Mouse (Mus musculus): ENCODE data around the gene 2810408A11Rik.

Gene 2810408A11Rik

DNA sequence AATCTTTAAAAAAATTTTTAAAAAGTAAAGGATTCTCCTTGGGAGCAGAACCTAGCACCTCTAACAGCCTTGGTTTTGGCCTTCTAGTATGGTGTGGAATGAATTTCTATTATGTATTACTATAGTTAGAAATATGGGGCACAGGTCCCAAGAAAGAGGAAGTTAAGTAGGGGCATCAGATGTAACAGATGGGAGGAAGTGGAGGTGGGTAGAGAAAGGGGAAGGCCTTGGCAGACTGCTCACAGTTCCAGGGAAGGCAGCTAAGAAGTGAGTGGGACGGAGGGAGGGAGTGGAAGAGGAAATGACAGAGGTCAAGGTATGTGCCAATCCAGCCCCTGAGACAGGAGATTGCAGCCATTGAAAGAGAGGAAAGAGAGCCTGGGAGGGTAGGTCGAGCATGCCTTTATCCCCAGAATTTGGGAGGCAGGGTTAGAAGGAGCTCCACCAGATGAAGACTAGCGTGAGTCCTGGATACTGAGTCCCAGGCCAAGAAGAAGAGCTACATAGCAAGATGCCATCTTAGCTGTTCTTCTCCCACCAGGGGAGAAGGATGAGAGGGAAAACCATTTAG lies 30.3 kb upstream of the 2810408A11Rik start:
- DNase-seq = peak; percentile 87

GRCm38 (mm10) chr11:69930176-69930575 lies 29.4 kb upstream of the 2810408A11Rik start:
- DNase-seq = peak; percentile 84

DNA sequence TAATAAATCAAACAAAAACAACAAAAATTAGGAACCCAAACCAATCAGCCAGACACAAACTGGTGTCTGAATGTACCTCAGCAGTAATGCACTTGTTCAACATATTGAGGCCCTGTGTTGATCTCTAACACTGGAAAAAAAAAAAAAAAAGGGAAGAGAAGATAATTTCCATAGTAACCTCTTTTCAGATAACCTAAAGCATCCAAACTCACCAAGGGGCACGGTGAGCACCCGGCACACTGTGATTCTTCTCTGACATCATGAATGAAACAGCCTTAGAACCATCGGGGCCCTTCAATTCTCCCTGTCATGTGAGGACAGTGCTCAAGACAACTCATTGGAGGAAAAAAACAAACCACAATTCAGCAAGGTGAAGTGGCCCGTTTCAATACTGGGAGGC lies 28.9 kb upstream of the 2810408A11Rik start:
- DNase-seq = no peak

DNA sequence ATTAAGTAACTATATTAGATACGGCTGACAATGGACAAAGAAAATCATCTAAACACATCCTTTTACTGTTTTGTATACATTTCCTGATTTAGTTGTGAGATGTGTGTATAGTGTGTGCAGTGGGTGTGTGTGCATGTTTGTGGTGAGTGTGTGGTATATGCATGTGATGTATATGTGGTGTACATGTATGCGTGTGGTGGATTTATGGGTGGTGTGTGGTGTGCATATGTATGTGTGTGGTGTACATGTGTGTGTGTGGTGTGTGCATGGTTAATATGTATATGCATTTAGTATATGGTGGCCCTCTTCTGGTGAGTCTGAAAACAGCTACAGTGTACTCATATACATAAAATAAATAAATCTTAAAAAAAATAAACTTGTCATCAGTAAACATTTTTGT lies 26.7 kb upstream of the 2810408A11Rik start:
- DNase-seq = no peak

DNA sequence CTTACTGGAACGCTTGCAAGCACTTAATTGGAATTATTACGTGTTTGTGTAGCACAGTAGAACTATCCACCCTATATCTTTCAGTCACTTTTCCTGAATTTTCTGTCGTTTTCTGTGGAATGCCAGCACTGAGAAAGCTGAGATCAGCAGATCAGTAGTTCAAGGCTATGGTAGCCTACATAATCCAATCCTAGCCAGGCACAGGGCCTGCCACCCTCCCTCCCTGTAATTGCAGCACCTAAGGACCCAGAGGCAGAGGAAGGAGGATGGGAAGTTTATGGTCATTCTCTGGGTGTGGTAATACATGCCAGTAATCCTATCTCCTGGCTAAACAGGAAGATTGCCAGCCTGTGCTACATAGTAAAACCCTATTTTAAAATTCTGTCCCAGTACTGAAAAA lies 22.0 kb upstream of the 2810408A11Rik start:
- no peak for DNase-seq

- DNase-seq = no peak
Measured at GRCm38 (mm10) chr11:69922012-69922756, 21.4 kb upstream of the 2810408A11Rik start.

DNA sequence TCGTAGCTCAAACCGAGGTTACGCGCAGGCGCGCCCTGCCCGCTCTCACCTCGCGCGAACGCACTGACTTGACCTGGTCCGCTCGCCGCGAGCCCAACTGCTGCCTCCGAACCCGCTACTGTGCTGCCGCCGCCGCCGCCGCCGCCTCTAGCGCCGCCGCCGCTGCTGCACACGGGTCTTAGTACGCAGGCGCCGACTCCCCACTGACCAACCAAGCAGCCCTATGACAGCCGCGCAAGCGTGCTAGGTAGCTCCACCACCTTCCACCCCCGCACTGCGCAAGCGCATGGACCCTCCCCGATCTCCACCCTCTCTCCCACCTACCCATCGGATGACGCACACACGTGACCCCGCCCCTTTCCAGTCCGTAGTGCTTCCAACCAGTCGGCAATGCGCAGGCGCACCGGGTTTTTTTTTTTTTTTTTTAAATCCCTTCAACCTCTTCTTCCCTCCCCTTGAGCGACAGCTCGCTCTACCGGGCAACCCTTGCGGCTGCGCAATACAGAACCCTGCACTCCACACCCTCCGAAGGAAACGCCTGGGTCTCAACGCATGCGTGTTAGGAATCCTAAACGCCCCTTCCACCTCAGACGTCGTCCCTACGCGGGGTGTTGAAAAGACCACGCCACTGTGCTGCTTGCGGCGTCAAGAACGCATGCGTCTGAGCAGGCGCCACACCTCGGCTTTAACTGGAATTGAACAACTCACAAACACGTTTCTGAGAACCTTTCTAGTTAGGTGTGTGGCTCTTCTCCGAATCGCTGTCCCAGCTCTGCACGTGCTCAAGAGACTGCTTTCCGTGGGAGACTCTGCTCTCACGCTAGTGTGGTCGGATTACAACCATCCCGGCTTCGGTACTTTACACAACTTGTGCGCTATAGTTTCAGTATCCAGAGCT lies 20.6 kb upstream of the 2810408A11Rik start, which contains the start of gene Eif5a:
Gene Eif5a (minus strand): TSS at position 845 of the 898 bp plus-strand sequence.
- peak; percentile 100 for DNase-seq

DNA sequence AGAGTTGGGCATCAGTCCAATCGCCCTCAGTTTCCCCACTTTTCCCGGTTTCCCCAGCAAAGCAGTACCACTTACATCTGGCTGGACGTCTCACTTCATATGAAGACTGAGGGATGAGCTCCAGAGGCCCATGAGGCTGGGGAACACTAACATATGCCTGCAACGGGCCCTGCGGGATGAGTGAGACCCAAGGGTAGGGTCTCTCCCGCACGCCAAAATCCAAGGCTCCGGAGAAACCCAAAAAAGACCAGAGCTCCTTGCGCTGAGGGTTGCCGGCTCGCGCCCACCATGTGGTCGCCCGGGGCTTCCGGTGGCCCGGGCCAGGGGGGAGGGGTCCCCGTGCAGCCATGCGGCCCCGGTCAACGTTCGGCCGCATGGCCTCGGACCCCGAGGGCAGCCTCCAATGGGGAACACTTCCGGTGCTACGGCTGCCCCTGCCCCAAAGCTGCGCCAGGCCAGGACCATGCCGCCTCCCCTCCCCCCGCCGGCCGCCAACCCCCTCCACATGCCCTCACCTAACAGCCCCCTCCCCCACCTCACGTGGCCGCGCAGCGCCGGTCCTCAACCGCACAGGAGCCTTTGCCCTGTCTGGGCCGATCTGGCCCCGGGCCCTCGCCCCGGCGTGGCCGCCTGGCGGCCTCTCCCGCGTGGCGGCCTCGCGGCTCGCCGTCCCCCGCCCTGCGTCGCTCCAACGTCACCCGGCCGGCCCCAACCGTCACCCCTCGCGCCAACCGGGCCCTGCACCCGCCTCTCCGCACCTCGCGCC lies 19.7 kb upstream of the 2810408A11Rik start:
- DNase-seq = peak; percentile 98

DNA sequence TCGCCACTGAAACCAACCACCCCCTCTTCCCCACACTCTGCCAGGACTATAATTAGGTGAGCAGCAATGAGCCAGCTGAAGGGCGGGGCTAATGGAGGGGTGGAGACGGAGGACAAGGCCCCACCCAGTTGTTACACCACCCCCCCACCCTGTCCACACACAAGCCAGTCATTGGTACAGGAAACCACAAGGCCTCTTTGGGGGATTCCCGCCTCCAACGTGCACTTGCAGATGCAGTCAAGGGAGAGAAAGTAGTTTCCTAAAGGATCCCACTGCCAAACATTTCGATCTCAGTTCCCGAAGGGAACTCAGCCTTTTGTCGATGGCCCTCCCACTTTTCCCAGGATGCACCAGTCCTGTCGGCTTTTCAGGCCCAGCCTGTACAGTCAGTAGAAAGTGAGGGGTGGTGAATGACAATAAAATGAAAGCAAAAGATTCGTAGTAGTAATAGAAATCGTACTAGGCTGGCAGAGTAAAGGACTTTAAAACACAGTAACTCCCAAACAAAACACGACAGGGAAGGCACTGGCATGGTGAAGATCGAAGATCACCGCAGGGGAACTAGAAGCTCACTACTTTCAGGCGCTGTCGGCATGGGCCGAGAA lies 19.0 kb upstream of the 2810408A11Rik start:
- DNase-seq = peak; percentile 99

- DNase-seq = peak; percentile 90
Measured at GRCm38 (mm10) chr11:69919053-69919452, 18.3 kb upstream of the 2810408A11Rik start.

DNA sequence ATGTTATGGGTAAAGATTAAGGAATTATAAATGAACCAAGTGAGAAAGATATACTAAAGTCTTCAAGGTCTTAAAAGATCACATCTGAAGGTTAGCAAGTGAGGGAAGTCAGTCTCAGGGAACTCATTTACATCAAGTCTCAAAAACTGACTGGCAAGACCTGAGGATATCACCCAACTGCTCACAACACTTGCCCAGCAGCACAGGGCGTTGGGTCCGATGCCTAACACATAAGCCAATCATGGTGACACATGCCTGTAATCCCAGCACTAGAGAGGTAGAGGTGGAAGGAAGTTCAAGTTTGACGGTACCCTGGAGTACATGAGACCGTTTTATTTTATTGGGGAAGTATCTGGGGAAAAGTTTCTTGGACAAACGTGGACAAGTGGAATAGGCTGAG lies 17.3 kb upstream of the 2810408A11Rik start:
- DNase-seq = no peak

DNA sequence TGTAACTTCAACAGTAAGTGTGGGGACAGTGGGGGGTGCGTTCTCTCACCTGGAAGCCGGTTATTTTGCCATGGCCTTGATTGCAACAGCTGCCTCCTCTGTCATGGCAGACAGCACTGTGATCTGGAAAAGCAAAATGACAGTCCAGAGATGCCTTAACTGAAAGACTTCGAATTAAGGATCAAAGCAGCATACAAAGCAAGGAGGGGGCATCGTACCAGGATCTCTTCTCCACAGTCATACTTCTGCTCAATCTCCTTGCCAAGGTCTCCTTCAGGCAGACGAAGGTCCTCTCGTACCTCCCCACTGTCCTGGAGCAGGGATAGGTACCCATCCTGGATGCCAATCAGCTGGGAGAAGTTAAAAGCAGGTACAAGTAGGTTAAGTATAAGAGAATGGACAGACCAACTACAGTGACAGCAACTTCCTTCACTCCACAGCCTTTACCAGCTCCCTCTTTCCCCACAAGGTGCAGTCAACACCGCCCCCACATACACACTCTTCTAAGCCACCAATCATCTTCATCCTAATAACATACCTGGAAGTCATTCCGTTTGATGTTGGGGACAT lies 16.7 kb upstream of the 2810408A11Rik start:
- peak; percentile 76 for DNase-seq

DNA sequence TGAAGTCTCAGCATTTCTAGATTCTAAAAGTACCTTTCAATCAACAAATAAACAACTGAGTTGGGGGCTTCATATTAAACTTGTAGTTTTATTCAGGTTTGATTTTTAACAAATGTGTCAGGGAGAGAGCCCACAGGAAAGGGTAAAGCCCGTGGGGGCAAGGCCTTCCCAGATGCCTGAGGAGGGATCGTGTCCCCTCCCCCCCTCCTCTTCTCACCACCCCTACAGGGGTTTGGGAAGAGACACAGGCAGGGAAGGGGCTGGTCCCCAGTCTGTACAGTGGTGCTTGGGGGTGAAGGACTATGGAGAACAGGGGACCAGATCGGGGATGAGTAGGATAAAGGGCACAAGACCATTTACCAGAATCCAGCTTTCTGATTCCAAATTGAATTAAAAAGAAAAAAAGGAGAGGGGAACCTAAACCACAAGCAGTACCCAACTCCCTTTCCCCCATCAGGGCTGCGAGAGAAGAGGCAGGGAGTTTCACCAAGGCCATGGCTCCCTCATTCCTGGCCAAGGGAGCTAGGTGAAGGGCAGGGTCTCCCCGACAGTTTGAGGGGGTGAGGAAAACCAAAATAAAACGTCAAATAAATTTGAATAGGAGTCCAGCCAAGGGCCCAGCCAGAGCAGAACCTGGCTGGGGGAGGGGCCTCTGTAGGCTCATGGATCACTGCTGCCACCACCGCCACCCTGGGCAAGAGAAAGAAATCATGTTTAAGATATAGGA lies 16.0 kb upstream of the 2810408A11Rik start:
- DNase-seq = peak; percentile 91

DNA sequence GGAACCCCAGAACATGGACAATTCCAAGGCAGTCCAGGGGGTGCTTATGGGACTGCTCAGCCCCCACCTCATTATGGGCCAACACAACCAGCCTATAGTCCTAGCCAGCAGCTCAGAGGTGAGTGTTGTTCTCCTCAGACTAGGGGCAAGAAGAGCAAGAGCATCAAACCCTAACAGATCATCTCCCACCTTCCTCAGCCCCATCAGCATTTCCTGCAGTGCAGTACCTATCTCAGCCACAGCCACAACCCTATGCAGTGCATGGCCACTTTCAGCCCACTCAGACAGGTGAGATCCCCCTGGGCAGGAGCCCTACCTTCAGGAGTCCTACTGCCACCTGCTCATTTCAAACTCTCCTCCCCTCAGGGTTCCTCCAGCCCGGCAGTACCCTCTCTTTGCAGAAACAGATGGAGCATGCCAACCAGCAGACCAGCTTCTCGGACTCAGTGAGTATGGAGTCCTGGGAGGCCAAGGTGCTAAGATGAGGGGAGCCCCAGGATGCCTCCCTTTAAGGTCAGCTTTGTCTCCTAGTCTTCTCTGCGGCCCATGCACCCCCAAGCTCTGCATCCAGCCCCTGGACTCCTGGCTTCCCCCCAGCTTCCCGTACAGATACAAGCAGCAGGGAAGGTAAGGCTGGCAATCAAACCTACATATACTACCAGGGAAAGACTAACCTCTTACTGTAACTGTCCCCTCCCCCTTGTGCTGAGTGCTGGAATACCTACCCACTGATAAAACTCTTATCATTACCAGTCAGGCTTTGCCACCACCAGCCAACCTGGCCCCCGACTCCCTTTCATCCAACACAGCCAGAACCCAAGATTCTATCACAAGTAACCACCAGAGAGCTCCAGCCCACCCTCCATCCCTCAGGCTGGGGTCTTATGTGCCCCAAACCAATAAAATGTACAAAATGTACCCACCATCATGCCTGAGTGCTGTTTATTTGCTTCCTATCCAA lies 15.2 kb upstream of the 2810408A11Rik start:
- peak; percentile 90 for DNase-seq

DNA sequence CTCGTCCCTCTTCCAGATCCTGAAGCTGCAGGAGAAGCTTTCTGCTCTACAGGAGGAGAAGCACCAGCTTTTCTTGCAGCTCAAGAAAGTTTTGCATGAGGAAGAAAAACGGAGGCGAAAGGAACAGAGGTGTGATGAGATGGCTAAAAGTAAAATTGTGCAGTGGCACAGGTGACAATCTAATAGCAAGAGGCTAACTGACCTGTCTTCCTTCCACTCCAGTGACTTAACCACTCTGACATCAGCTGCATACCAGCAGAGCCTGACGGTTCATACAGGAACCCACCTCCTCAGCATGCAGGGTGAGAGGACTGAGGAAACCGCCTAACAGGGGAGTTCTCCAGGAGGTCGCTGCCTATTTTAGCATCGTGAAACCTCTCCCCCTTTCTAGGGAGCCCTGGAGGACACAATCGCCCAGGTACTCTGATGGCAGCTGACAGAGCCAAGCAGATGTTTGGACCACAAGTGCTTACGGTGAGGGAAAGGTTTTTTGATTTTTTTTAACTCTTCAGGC lies 14.2 kb upstream of the 2810408A11Rik start:
- no peak for DNase-seq

DNA sequence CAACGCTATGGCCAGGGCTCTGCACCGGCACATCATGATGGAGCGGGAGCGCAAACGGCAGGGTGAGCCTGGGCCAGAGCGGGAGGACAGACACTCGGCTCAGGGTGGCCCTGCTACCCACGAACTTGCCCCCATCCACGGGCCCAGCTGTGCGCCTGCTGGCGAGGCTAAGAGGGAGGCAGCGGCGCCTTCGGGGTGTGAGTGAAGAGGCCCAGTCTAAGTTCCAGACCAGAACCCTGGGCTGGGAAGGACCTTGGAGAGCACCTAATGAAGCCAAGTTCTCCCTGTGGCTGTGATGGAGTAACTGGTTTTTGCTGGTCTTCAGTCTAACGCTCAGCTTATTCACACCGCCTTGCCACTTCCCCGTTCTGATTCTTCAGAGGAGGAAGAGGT lies 13.6 kb upstream of the 2810408A11Rik start:
- DNase-seq = no peak

GRCm38 (mm10) chr11:69913554-69914371 lies 13.0 kb upstream of the 2810408A11Rik start, which contains the start of gene Gps2:
TSS of gene Gps2 (plus strand) at chr11:69913888.
- peak; percentile 99 for DNase-seq

DNA sequence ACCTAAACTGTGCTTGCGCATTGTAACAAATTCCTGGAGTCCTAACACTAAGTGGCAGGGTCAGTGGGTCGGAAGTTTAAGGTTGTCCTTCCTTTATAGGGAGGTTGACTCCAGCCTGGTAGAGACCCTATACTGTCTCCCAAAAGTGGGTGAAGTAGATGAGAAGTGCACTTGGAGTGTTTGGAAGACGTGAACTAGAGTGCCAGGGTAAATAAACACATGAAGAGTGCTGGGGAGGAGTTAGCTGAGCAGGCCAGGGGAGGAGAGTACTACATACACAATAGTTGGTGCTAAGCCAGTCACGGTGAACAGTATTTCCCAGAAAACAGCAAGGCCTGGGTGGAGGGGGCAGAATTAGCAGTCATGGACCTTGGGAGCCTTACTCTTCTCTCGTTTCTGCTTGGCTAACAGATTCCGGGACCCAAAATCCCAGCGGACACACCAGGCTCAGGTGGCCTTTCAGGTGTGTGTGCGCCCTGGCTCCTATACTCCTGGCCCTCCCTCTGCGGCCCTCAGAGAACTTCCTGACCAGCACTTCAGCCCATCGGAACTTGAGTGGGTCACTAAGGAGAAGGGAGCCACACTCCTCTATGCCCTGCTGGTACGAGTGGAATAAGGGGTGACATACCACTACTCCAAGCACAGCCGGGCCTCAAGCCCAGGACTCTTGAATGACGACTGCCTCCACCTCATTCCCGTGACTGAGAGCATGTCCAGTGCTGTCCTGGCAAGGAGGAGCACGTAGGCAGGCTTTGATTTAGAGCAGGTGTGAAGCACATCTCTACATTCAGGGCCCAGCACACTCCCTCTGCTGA lies 12.1 kb upstream of the 2810408A11Rik start:
- DNase-seq = peak; percentile 93

All from heart, adult 11 months (tissue).